Mouse (Mus musculus) ES-Bruce4 (cell line): ENCODE data around the gene Gm17606.

Experiments used
- CTCF ChIP-seq: IDR thresholded peaks from one replicate; pipeline ENCODE4 v1.8.1; 2011; ENCODE audit warnings: low read depth, low read length
- EP300 ChIP-seq: IDR thresholded peaks from 2 replicates; pipeline ENCODE4 v1.6.1; 2011; ENCODE audit warnings: low read depth, low read length; ENCODE audit not compliant: insufficient read depth
- POLR2A ChIP-seq: IDR thresholded peaks from one replicate; pipeline ENCODE4 v1.8.1; 2011; ENCODE audit warnings: low read length; ENCODE audit not compliant: insufficient read depth

GRCm38 (mm10) chr14:54623334-54623733, 17.4 kb upstream of the Gm17606 start:
- no peak for TF ChIP-seq POLR2A
- no peak for TF ChIP-seq EP300
- TF ChIP-seq CTCF, result no peak
